Mouse (Mus musculus) liver, embryonic 14.5 days (tissue): Measurements from ENCODE around the gene Ptch1. TPM values are rescaled to one million over a fixed set of nuclear protein-coding genes. Genes with fewer than 3 reads are reported as not detected.

Source experiments
- ATAC-seq: fragments of 200-750 bp; cut with Nextera tagmentation; 2 replicates; pipeline ENCODE4 v1.8.0; 2017; ENCODE audit warnings: moderate number of reproducible peaks, mild to moderate bottlenecking, moderate library complexity; ENCODE audit not compliant: insufficient read depth
- DNase-seq, 3 experiments: peaks; one replicate each; pipeline ENCODE4 v3.0.0-alpha.2; 2012 to 2013; ENCODE audit warnings: low read depth in 3 of 3, low spot score in 3 of 3
- H3K27ac ChIP-seq: fragments of 300-500 bp; sonication (generic); 2 replicates; pipeline ENCODE4 v1.5.1; 2014; ENCODE audit warnings: moderate library complexity, mild to moderate bottlenecking, control low read depth, inconsistent platforms
- H3K27me3 ChIP-seq: fragments of 300-500 bp; sonication (generic); 2 replicates; pipeline ENCODE4 v1.6.1; 2014; ENCODE audit warnings: mild to moderate bottlenecking, low read length, moderate library complexity; ENCODE audit not compliant: control insufficient read depth, insufficient read depth
- H3K36me3 ChIP-seq: fragments of 300-500 bp; sonication (generic); replicated peaks from 2 replicates; pipeline ENCODE4 v1.6.1; 2014; ENCODE audit warnings: low read depth; ENCODE audit not compliant: control insufficient read depth, insufficient read depth
- H3K4me1 ChIP-seq, 2 experiments: fragments of 200-500 bp in 1 of 2; fragments of 300-500 bp in 1 of 2; sonication (generic) in 1 of 2; replicated peaks; 2 replicates each; pipeline ENCODE4 v1.6.1; 2012 to 2014; ENCODE audit warnings: antibody characterized with exemption in 1 of 2, inconsistent platforms in 1 of 2, low read length in 1 of 2; ENCODE audit not compliant: control insufficient read depth in 2 of 2, insufficient read depth in 2 of 2
- H3K4me2 ChIP-seq: fragments of 300-500 bp; sonication (generic); 2 replicates; pipeline ENCODE4 v1.6.1; 2014; ENCODE audit warnings: low read depth, mild to moderate bottlenecking, control low read depth, moderate library complexity
- H3K4me3 ChIP-seq, 2 experiments: fragments of 200-500 bp in 1 of 2; fragments of 300-500 bp in 1 of 2; sonication (generic) in 1 of 2; 2 replicates each; pipeline ENCODE4 v1.5.1; 2012 to 2014; ENCODE audit warnings: low read depth in 2 of 2, low read length in 2 of 2, mild to moderate bottlenecking in 2 of 2, control low read depth in 1 of 2, inconsistent platforms in 1 of 2, moderate library complexity in 1 of 2; ENCODE audit not compliant: insufficient read depth in 1 of 2
- H3K9ac ChIP-seq: fragments of 300-500 bp; sonication (generic); replicated peaks from 2 replicates; pipeline ENCODE4 v1.6.1; 2014; ENCODE audit warnings: mild to moderate bottlenecking, control low read depth, moderate library complexity
- H3K9me3 ChIP-seq: fragments of 300-500 bp; sonication (generic); 2 replicates; pipeline ENCODE4 v1.6.1; 2016; ENCODE audit warnings: low read length, mixed read lengths; ENCODE audit not compliant: control insufficient read depth
- CTCF ChIP-seq: IDR thresholded peaks from 2 replicates; pipeline ENCODE4 v1.5.1; 2016; ENCODE audit warnings: antibody characterized with exemption, low read depth, control low read depth
- EP300 ChIP-seq: IDR thresholded peaks from 2 replicates; pipeline ENCODE4 v1.6.1; 2016; ENCODE audit warnings: antibody characterized with exemption, low read depth
- WGBS: fragments of 180-500 bp; shearing (Covaris S2); extraction: QIAGEN DNeasy Blood & Tissue Kit; methylation state at CpG from one replicate; pipeline ENCODE4 v1.1.7; 2014; ENCODE audit not compliant: insufficient replicate concordance; 5-methylcytosine and 5-hydroxymethylcytosine counted together
- polyA plus RNA-seq, 2 experiments: library from polyadenylated mRNA; depleted of rRNA in 1 of 2; stranded (reverse) in 1 of 2; unstranded in 1 of 2; fragments of >200 nt; fragmentation: Nextera tagmentation in 1 of 2; extraction: Ambion mirVana in 1 of 2; gene quantifications; 2 replicates each; pipeline versions ENCODE4 v1.2.1 to v1.2.3; 2012 to 2014

Gene Ptch1
- polyA plus RNA-seq, 2 experiments = 4.2 to 4.3 TPM

DNA sequence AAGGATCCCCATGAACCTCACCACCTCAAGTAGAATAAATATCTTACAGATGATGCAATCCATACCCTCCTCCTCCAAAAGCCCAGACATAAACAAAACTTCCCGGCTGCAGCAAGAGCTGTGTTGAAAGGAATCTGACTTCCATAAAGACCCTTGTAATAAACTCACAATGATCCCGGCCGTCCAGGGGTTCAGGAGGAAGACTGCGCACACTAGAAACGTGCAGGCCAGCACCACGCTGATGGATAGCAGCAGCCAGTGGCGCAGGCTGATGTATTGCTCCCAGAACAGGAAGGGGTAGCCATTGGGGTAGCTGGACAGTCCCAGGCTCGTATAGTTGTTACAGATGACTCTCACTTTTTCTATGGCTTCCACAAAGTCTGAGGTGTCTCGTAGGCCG, 50.6 kb downstream of the Ptch1 start:
- TF ChIP-seq EP300 (no peak), CTCF (no peak)
- 0 out of 4 replicates have a peak, but pooled peaks cover 0 to under 1% of the 10 kb centered on the region in 2 experiments for H3K4me1 ChIP-seq
- H3K27me3 ChIP-seq = no peaks in the 10 kb centered on the region
- no peak overlapping the region for H3K9ac ChIP-seq
- DNase-seq (no peak), ATAC-seq (no peak)
- H3K4me3 ChIP-seq = no peak overlapping the region
- WGBS = 71% methylated on average over 10 of the region's 10 CpGs
- no peak overlapping the region for H3K27ac ChIP-seq
- H3K9me3 ChIP-seq = no peaks in the 10 kb centered on the region
- no peak overlapping the region for H3K4me2 ChIP-seq
- peaks cover 46% of the 10 kb centered on the region for H3K36me3 ChIP-seq

DNA sequence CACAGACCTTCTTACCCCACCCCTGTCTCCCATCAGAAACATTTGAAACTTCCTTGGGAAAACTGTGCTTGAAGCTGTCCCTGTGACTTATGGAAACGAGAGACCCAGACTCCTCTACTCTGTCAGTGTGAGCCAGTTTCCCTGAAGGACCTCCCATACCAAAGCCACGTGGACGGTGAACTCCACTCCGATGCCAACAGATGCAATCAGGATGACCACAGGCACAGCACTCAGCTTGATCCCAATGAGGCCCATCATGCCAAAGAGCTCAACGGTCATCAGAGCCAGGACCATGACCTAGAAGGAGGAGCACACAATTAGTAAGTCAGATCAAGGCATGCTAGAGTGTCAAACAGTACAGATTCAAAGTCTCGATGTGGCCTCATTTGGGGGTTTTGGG, 53.3 kb downstream of the Ptch1 start:
- H3K27me3 ChIP-seq = no peaks in the 10 kb centered on the region
- no peaks in the 10 kb centered on the region for H3K4me1 ChIP-seq
- H3K9ac ChIP-seq = no peak overlapping the region
- no peaks in the 10 kb centered on the region for H3K9me3 ChIP-seq
- WGBS = 79% methylated on average over 6 of the region's 6 CpGs
- peaks cover 48% of the 10 kb centered on the region for H3K36me3 ChIP-seq
- no peak for ATAC-seq
- no peak overlapping the region for H3K4me3 ChIP-seq
- no peak overlapping the region for H3K27ac ChIP-seq
- TF ChIP-seq CTCF (no peak), EP300 (no peak)
- no peak overlapping the region for H3K4me2 ChIP-seq
- DNase-seq = no peak

DNA sequence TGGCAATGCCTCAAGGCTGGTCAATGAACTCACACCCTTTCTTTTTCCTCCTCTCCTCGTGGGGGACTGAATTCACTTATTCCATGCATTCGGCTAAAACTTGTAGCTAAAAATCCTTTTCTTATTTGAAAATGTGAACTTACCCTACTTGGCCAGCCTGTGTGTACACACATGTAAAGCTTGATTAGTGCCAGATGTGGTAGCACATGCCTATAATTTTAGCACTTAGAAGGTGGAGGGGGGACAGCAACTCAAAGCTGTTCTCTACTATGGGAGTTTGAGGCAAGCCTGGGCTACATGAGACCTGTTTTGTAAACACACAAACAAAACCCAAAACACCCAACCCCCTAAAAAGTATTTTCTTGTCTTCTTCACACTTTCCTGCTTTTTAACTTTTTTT, 56.9 kb downstream of the Ptch1 start:
- Histone ChIP-seq H3K9ac (no peak overlapping the region), H3K27ac (no peak overlapping the region), H3K4me1 (no peaks in the 10 kb centered on the region), H3K4me2 (no peak overlapping the region), H3K4me3 (no peak overlapping the region), H3K9me3 (no peaks in the 10 kb centered on the region), H3K36me3 (peaks cover 59% of the 10 kb centered on the region), H3K27me3 (no peaks in the 10 kb centered on the region)
- 81% methylated on average over 2 of the region's 2 CpGs for WGBS
- TF ChIP-seq CTCF (no peak), EP300 (no peak)
- ATAC-seq (no peak), DNase-seq (no peak)

- no peaks in the 10 kb centered on the region for H3K27me3 ChIP-seq
- H3K27ac ChIP-seq = no peak overlapping the region
- no peaks in the 10 kb centered on the region for H3K4me1 ChIP-seq
- H3K4me2 ChIP-seq = no peak overlapping the region
- no peaks in the 10 kb centered on the region for H3K9me3 ChIP-seq
- H3K36me3 ChIP-seq = peaks cover 66% of the 10 kb centered on the region
- no peak for DNase-seq
- no peak for TF ChIP-seq CTCF
- TF ChIP-seq EP300 = no peak
- 79% methylated on average over 5 of the region's 5 CpGs for WGBS
- no peak overlapping the region for H3K9ac ChIP-seq
- no peak overlapping the region for H3K4me3 ChIP-seq
- ATAC-seq = no peak
These were observed 57.9 kb downstream of the Ptch1 start for GRCm38 (mm10) chr13:63515542-63515941.

DNA sequence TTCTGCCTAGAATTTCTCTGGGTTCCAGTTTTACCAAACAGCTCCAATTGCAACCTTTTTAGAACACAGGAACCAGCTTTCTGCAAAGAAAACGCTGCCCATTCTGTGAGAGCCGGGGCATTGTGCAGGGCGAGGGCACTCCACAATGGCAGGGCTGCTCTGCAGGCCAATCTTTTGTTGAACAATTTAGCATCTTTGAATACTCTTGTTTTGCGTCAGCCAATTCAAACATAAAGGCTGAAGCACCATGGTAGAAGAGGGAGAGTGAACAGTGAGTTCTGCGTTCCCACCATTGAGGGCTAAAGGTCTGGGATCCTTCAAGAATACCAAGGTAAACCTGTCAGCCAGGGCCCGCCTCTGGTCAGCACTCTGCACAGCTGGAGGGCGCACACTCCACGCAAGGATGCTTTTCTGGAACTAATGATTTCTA, 58.5 kb downstream of the Ptch1 start:
- Histone ChIP-seq H3K4me2 (no peak overlapping the region), H3K36me3 (peaks cover 62% of the 10 kb centered on the region), H3K27me3 (no peaks in the 10 kb centered on the region), H3K27ac (no peak overlapping the region), H3K9me3 (no peaks in the 10 kb centered on the region), H3K9ac (no peak overlapping the region), H3K4me3 (no peak overlapping the region), H3K4me1 (no peaks in the 10 kb centered on the region)
- no peak for ATAC-seq
- DNase-seq = no peak
- no peak for TF ChIP-seq EP300
- TF ChIP-seq CTCF = no peak
- WGBS = 79% methylated on average over 8 of the region's 8 CpGs
